Mouse (Mus musculus) forebrain, embryonic 12.5 days (tissue): ENCODE data around the gene Chrnb4. TPM values are rescaled to one million over a fixed set of nuclear protein-coding genes. Genes with fewer than 3 reads are reported as not detected.

ENCODE experiments used
- ATAC-seq: fragments of 200-750 bp; cut with Nextera tagmentation; 2 replicates; pipeline ENCODE4 v1.8.0; 2017; ENCODE audit warnings: moderate TSS enrichment; ENCODE audit not compliant: low FRiP score
- H3K27ac ChIP-seq: fragments of 300-500 bp; sonication (generic); 2 replicates; pipeline ENCODE4 v1.5.1; 2016; ENCODE audit warnings: mild to moderate bottlenecking
- H3K27me3 ChIP-seq: fragments of 300-500 bp; sonication (generic); 2 replicates; pipeline ENCODE4 v1.6.1; 2016; ENCODE audit warnings: mild to moderate bottlenecking
- H3K36me3 ChIP-seq: fragments of 300-500 bp; sonication (generic); replicated peaks from 2 replicates; pipeline ENCODE4 v1.6.1; 2016; ENCODE audit warnings: mild to moderate bottlenecking
- H3K4me1 ChIP-seq: fragments of 300-500 bp; sonication (generic); 2 replicates; pipeline ENCODE4 v1.6.1; 2016
- H3K4me2 ChIP-seq: fragments of 300-500 bp; sonication (generic); 2 replicates; pipeline ENCODE4 v1.6.1; 2016; ENCODE audit warnings: mild to moderate bottlenecking, moderate library complexity
- H3K4me3 ChIP-seq: fragments of 300-500 bp; sonication (generic); replicated peaks from 2 replicates; pipeline ENCODE4 v1.5.1; 2016; ENCODE audit warnings: mild to moderate bottlenecking
- H3K9ac ChIP-seq: fragments of 300-500 bp; sonication (generic); 2 replicates; pipeline ENCODE4 v1.6.1; 2016; ENCODE audit warnings: mild to moderate bottlenecking
- H3K9me3 ChIP-seq: fragments of 300-500 bp; sonication (generic); 2 replicates; pipeline ENCODE4 v1.6.1; 2016
- WGBS: fragments of 180-500 bp; shearing (Covaris S2); methylation state at CpG from one replicate; pipeline ENCODE4 v1.1.7; 2016; 5-methylcytosine and 5-hydroxymethylcytosine counted together
- polyA plus RNA-seq: library from polyadenylated mRNA; unstranded; fragments of >200 nt; fragmentation: Nextera tagmentation; extraction: Ambion mirVana; gene quantifications from 2 replicates; pipeline ENCODE4 v1.2.1, GENCODE M21; 2016

Gene Chrnb4
- polyA plus RNA-seq, 1 experiment from 2014 or later, result 1.2 TPM

DNA sequence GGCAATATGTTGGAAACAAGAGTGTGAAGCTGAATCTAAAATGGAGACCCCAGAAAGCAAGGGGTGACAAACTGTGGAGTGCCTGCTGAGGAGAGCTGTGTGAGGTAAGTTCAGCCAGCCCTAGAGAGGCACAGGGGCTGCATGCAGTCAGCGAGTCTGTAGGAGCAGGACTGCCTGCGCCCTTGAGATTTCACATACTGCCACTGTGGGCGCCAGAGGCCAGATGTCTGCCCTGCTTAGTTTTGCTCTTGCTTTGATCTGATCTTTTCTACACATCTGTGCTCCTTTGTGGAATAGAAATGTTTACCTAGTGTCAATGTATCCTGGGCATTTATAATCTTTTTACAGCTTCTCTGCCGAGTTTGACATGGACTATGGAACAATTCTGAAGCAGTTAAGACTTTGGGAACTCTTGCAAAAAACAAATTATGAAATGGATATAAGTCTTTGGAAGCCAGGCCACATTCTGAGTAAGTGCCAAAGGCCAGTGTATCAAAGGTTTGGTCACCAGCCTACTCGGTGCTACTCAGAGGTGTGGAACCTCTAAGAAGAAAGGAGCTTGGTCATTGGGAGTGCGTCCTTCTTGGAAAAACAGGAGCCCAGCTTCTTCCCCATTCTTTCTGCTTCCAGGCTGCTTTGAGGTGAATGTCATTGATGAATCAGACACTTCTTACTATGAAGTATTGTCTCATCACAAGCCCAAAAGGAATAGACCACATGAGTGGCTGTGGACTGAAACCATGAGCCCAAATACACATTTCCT lies 37.8 kb downstream of the Chrnb4 start:
- Histone ChIP-seq H3K27ac (no peak overlapping the region), H3K4me3 (no peak overlapping the region), H3K9me3 (no peaks in the 10 kb centered on the region), H3K36me3 (no peaks in the 10 kb centered on the region), H3K9ac (no peak overlapping the region), H3K27me3 (no peaks in the 10 kb centered on the region), H3K4me2 (no peak overlapping the region), H3K4me1 (no peaks in the 10 kb centered on the region)
- 55% methylated on average over 6 of the region's 6 CpGs for WGBS
- no peak for ATAC-seq

DNA sequence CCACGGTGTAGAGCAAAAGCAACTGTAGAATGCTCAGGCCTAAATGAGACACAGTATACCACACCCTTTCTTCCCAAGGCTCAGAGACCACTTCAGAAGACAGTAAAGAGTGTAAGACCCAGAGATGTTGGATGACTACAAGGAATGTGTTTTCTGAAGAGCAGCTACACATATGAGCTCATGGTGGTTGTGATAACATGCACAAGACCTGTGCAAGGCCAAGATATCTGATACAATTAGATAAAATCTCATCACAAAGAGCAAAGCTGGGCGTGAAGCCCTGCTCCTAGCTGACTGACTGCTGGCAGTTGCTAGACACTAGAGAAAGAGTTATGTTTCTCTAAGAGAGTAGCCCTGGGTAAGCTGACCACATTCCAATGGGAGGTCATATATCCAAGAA lies 38.9 kb downstream of the Chrnb4 start:
- H3K36me3 ChIP-seq, result no peaks in the 10 kb centered on the region
- H3K4me2 ChIP-seq, result no peak overlapping the region
- 91% methylated on average over 2 of the region's 2 CpGs for WGBS
- H3K4me3 ChIP-seq, result no peak overlapping the region
- ATAC-seq, result no peak
- no peak overlapping the region for H3K9ac ChIP-seq
- H3K9me3 ChIP-seq, result no peaks in the 10 kb centered on the region
- H3K27ac ChIP-seq, result no peak overlapping the region
- no peaks in the 10 kb centered on the region for H3K4me1 ChIP-seq
- no peaks in the 10 kb centered on the region for H3K27me3 ChIP-seq

DNA sequence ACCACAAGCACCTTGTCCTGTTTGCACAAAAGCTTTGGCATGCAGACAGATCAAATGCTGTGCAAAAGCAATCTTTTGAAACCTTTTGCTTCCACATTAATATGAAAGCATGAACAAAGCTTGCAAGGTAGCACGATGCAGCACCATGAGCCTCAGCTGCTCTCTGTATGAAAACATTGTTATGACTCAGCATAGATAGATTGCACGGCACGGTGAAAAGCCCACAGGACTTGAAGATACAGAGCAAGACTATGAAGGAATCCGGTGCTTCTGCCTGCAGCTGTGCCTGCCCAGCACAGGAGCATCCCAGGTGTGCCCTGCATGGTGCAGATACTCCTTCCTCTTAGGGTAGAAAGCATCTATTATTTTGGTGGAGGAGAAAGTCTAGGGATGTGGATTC lies 45.0 kb downstream of the Chrnb4 start:
- H3K27me3 ChIP-seq, result no peaks in the 10 kb centered on the region
- no peak overlapping the region for H3K4me2 ChIP-seq
- no peak overlapping the region for H3K27ac ChIP-seq
- H3K4me1 ChIP-seq, result no peaks in the 10 kb centered on the region
- ATAC-seq, result no peak
- WGBS, result 74% methylated on average over 4 of the region's 4 CpGs
- no peak overlapping the region for H3K9ac ChIP-seq
- no peaks in the 10 kb centered on the region for H3K9me3 ChIP-seq
- no peak overlapping the region for H3K4me3 ChIP-seq
- no peaks in the 10 kb centered on the region for H3K36me3 ChIP-seq

DNA sequence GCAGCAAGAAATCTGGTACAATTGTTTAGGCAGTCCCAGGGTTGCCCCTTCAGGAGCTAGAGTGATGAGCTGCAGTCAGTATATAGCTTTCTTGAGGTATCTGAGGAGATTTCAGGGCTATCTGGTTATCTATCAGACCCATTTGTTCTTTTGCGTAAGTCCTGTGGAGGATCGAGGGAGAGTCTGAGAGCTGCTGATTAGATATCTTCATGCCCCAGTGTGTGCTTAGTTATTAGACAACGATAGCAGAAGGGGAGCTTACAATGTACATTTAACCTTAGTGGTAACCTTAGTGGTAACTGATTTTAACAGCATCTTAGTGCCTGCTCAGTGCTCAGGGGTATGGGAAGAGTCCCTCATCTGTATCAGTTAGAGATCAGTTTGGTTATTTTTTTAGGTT lies 52.9 kb downstream of the Chrnb4 start:
- Histone ChIP-seq H3K9me3 (no peaks in the 10 kb centered on the region), H3K4me2 (no peak overlapping the region), H3K27me3 (no peaks in the 10 kb centered on the region), H3K4me1 (no peaks in the 10 kb centered on the region), H3K9ac (no peak overlapping the region), H3K36me3 (no peaks in the 10 kb centered on the region), H3K4me3 (no peak overlapping the region), H3K27ac (no peak overlapping the region)
- ATAC-seq, result no peak
- WGBS, result 94% methylated on average over 3 of the region's 3 CpGs

DNA sequence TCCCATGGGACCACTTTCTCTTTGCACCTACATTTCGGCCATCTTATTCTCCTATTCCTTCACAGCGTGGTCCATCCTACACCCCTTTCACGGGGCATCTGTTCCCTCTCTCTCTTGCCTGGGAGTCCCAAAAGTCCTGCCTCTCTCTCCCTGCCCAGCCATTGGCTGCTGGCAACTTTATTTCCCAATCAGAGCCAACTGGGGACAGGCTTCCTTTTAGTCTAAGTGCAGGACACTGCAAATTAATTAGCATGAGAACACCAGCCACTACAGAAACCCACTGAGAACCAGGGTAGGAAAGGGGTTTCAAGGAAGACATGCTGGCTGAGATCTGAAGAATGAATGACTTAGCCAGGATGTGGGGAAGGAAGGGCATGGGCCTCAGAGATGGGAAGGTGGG lies 54.2 kb downstream of the Chrnb4 start:
- Histone ChIP-seq H3K36me3 (no peaks in the 10 kb centered on the region), H3K9me3 (no peaks in the 10 kb centered on the region), H3K27me3 (no peaks in the 10 kb centered on the region), H3K27ac (no peak overlapping the region), H3K4me1 (no peaks in the 10 kb centered on the region), H3K9ac (no peak overlapping the region), H3K4me3 (no peak overlapping the region), H3K4me2 (no peak overlapping the region)
- WGBS, result 46% methylated on average over 3 of the region's 3 CpGs
- ATAC-seq, result no peak

DNA sequence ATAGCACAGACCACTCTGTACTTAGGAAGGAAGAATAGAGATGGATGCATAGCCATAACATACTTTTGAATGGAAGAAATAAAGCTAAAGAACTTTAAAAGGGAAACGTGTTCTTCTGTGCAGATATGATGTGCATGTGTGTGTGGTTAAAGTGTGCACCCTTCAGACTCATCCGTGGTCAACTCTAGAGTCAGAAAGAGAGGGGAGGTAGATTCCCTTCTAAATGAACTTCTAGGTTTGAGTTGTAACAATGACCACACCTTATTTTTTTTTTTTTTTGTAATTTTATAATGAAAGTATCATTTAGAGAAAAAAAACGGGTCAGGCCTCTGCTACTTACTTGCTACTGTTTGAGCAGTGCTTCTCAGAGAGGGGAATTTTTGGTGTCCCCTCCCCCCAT lies 58.2 kb downstream of the Chrnb4 start:
- Histone ChIP-seq H3K4me1 (no peaks in the 10 kb centered on the region), H3K27me3 (no peaks in the 10 kb centered on the region), H3K9me3 (no peaks in the 10 kb centered on the region), H3K4me3 (no peak overlapping the region), H3K9ac (no peak overlapping the region), H3K4me2 (no peak overlapping the region), H3K36me3 (no peaks in the 10 kb centered on the region), H3K27ac (no peak overlapping the region)
- 78% methylated on average over 3 of the region's 3 CpGs for WGBS
- ATAC-seq, result no peak

DNA sequence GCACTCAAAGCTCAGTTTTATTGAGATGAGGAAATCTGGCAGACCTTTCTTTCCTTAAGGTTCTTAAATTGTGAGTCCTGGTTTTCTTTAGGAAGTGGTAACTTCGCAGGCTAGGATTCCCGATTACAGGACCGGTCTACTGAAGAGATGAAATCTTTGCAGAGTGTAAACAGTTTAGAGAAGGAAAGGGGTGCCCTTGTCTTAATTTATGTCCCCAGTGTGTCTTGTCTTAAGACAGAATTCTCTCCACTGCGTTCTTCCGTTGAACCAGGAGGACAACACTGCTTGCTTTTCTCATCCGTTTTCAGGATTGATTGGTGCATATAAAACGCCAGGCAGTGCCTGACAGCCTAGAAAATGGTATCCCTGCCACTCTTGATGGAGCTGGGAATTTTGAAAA lies 66.2 kb downstream of the Chrnb4 start:
- Histone ChIP-seq H3K4me2 (peak overlapping the region; percentile 90), H3K9me3 (no peaks in the 10 kb centered on the region), H3K4me1 (peaks cover 13% of the 10 kb centered on the region), H3K36me3 (no peaks in the 10 kb centered on the region), H3K9ac (no peak overlapping the region), H3K27ac (no peak overlapping the region), H3K27me3 (peaks cover 47% of the 10 kb centered on the region), H3K4me3 (peak overlapping the region; percentile 64)
- ATAC-seq, result no peak
- WGBS, result 6% methylated on average over 7 of the region's 7 CpGs

DNA sequence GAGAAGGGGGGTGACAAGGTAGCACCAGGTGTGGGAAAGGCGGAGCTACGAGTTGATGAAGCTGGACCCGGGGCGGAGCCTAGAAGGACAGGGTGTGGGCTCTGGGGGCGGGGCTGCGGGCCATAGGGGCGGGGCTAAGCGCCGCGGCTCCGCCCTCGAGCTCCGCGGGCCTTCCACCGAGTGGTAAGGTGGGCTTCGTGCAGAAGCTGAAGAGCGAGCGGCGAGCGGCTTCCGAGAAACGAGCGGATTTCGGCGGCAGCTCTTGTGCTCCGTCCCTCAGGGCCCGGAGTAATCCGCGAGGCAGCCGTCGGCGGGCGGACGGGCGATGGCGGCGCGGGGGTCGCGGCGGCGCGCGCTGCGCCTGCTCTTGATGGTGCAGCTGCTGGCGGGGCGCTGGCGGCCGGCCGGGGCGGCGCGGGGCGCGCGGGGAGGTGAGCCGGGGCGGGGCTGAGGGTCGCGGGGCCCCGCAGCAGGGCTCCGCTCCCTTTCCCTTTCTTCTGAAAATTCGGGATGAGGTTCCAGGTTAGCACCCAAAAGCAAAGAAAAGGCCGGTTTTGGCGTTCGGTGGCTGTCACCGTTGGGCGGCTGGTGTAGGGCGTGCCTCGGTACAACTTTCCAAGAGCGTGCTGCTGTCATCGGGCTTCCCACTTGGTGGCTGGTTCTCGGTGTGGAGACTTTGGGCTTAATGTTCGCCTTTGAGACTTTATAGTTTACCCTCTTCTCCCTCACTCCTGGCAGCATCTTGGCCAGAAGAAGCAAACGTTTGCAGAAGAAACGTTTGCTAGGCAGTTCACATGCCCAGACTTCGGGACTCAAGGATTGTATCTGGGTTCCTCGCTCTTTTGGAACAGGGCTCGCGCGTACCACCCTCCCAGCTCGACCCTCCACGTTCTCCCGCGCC lies 67.0 kb downstream of the Chrnb4 start:
- H3K4me3 ChIP-seq, result peak overlapping the region; percentile 64
- peaks cover 13% of the 10 kb centered on the region for H3K4me1 ChIP-seq
- H3K4me2 ChIP-seq, result peak overlapping the region; percentile 90
- H3K27me3 ChIP-seq, result peaks cover 47% of the 10 kb centered on the region
- H3K36me3 ChIP-seq, result no peaks in the 10 kb centered on the region
- H3K27ac ChIP-seq, result no peak overlapping the region
- 1% methylated on average over 77 of the region's 85 CpGs for WGBS
- peak; percentile 93 for ATAC-seq
- H3K9me3 ChIP-seq, result no peaks in the 10 kb centered on the region
- H3K9ac ChIP-seq, result peak overlapping the region; percentile 56

DNA sequence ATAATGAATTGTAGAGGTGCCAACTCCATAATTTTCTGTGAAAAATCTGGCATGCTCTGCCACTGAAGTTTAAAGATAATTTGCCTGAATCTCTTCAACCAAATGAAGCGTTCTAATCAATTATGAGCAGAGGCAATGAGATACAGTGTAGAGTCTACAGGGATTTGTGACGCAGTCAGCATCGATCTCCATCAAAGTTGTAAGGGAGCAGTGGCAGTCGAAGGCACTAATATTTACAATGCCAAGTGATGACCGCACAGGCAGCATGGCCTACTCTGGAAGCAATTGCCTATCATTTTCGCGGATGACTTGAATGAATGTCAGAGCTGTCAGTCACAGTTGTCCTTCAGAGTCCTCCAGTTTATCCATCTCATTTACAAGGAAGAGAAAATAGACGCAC lies 67.9 kb downstream of the Chrnb4 start, which contains the start of gene Chrna5:
Gene Chrna5 (plus strand): TSS at position 207 of the 400 bp plus-strand sequence.
- Histone ChIP-seq H3K4me2 (peak within 1 kb of the TSS; percentile 90), H3K9ac (peak within 1 kb of the TSS; percentile 56), H3K4me3 (peak within 1 kb of the TSS; percentile 64), H3K27me3 (peaks cover 47% of the 10 kb centered on the region), H3K4me1 (peaks cover 13% of the 10 kb centered on the region), H3K36me3 (no peaks in the 10 kb centered on the region), H3K27ac (no peak within 1 kb of the TSS), H3K9me3 (no peaks in the 10 kb centered on the region)
- peak; percentile 27; the same call in 1 of the 2 replicates for ATAC-seq
- WGBS, result 74% methylated on average over 8 of the region's 8 CpGs

Other genes starting within 250 kb of the Chrnb4 start
- 70.1 and 71.3 TPM in 2 replicates for gene Ireb2, start 185.0 kb downstream of the Chrnb4 start, polyA plus RNA-seq
- gene Hykk, start 131.5 kb downstream of the Chrnb4 start, polyA plus RNA-seq, result 4.2 and 4.7 TPM in 2 replicates
- gene Psma4, start 98.0 kb downstream of the Chrnb4 start, polyA plus RNA-seq, result 288 and 294 TPM in 2 replicates
- gene AY074887, start 97.8 kb downstream of the Chrnb4 start, polyA plus RNA-seq, result 0.91 and 1.1 TPM in 2 replicates
- gene Chrna5, start 67.9 kb downstream of the Chrnb4 start, polyA plus RNA-seq, result 1.2 and 1.6 TPM in 2 replicates
- gene Chrna3, start 22.2 kb downstream of the Chrnb4 start, polyA plus RNA-seq, result 6.7 and 7.7 TPM in 2 replicates
- gene Ube2q2, start 100.1 kb upstream of the Chrnb4 start, polyA plus RNA-seq, result 44.8 and 46.5 TPM in 2 replicates
- 86.4 and 87.9 TPM in 2 replicates for gene Fbxo22, start 160.1 kb upstream of the Chrnb4 start, polyA plus RNA-seq